Mouse (Mus musculus) heart, postnatal 0 days (tissue): Measurements from ENCODE around the gene Prrg2. TPM values are rescaled to one million over a fixed set of nuclear protein-coding genes. Genes with fewer than 3 reads are reported as not detected.

Experiments
- ATAC-seq: fragments of 200-750 bp; cut with Nextera tagmentation; 2 replicates; pipeline ENCODE4 v1.8.0; 2017; ENCODE audit warnings: low read depth, moderate number of reproducible peaks, moderate library complexity; ENCODE audit not compliant: insufficient read depth
- DNase-seq: peaks from one replicate; pipeline ENCODE4 v3.0.0-alpha.2; 2016; ENCODE audit warnings: low spot score
- H3K27ac ChIP-seq: fragments of 300-500 bp; sonication (generic); 2 replicates; pipeline ENCODE4 v1.5.1; 2014; ENCODE audit warnings: low read depth, mild to moderate bottlenecking
- H3K27me3 ChIP-seq: fragments of 300-500 bp; sonication (generic); 2 replicates; pipeline ENCODE4 v1.6.1; 2014; ENCODE audit warnings: low read length, mixed read lengths; ENCODE audit not compliant: control insufficient read depth, insufficient read depth
- H3K36me3 ChIP-seq: fragments of 300-500 bp; sonication (generic); replicated peaks from 2 replicates; pipeline ENCODE4 v1.6.1; 2014; ENCODE audit warnings: low read length, mixed read lengths; ENCODE audit not compliant: control insufficient read depth, insufficient read depth
- H3K4me1 ChIP-seq: fragments of 300-500 bp; sonication (generic); 2 replicates; pipeline ENCODE4 v1.6.1; 2014; ENCODE audit warnings: antibody characterized with exemption; ENCODE audit not compliant: control insufficient read depth, insufficient read depth
- H3K4me2 ChIP-seq: fragments of 300-500 bp; sonication (generic); 2 replicates; pipeline ENCODE4 v1.6.1; 2014; ENCODE audit warnings: low read depth, mild to moderate bottlenecking, low read length, moderate library complexity
- H3K4me3 ChIP-seq: fragments of 300-500 bp; sonication (generic); 2 replicates; pipeline ENCODE4 v1.5.1; 2014; ENCODE audit warnings: low read depth, low read length
- H3K9ac ChIP-seq: fragments of 300-500 bp; sonication (generic); replicated peaks from 2 replicates; pipeline ENCODE4 v1.6.1; 2014; ENCODE audit warnings: low read depth, low read length, mixed read lengths
- H3K9me3 ChIP-seq: fragments of 300-500 bp; sonication (generic); replicated peaks from 2 replicates; pipeline ENCODE4 v1.6.1; 2016; ENCODE audit warnings: low read length; ENCODE audit not compliant: control insufficient read depth
- CTCF ChIP-seq: IDR thresholded peaks from 2 replicates; pipeline ENCODE4 v1.5.1; 2016; ENCODE audit warnings: antibody characterized with exemption, control low read depth, low read depth
- EP300 ChIP-seq: IDR thresholded peaks from 2 replicates; pipeline ENCODE4 v1.6.1; 2016; ENCODE audit warnings: antibody characterized with exemption, low read depth
- WGBS: fragments of 180-500 bp; shearing (Covaris S2); extraction: QIAGEN DNeasy Blood & Tissue Kit; methylation state at CpG from one replicate; pipeline ENCODE4 v1.1.7; 2014; 5-methylcytosine and 5-hydroxymethylcytosine counted together
- polyA plus RNA-seq: library from polyadenylated mRNA; unstranded; fragments of >200 nt; fragmentation: Nextera tagmentation; extraction: Ambion mirVana; gene quantifications from 2 replicates; pipeline ENCODE4 v1.2.1, GENCODE M21; 2015
- total RNA-seq: library from RNA; depleted of rRNA; stranded (reverse); fragments of >200 nt; gene quantifications from 2 replicates; pipeline ENCODE4 v1.2.3, GENCODE M21; 2014; ENCODE audit warnings: low replicate concordance

Gene Prrg2
- total and polyA plus RNA-seq, 2 experiments from 2014 or later = 13.3 to 22.0 TPM

- DNase-seq (no peak), ATAC-seq (no peak)
- H3K27ac ChIP-seq = no peak overlapping the region
- no peak overlapping the region for H3K4me3 ChIP-seq
- TF ChIP-seq CTCF = no peak
- WGBS = 93% methylated on average over 26 of the region's 26 CpGs
- H3K36me3 ChIP-seq = peaks cover 88% of the 10 kb centered on the region
- H3K27me3 ChIP-seq = no peaks in the 10 kb centered on the region
- H3K4me1 ChIP-seq = peaks cover 10% of the 10 kb centered on the region
- no peak overlapping the region for H3K9ac ChIP-seq
- H3K9me3 ChIP-seq = no peaks in the 10 kb centered on the region
- H3K4me2 ChIP-seq = no peak overlapping the region
Observed at GRCm38 (mm10) chr7:45046853-45047350, 15.6 kb downstream of the Prrg2 start.

GRCm38 (mm10) chr7:45045741-45046140 lies 16.7 kb downstream of the Prrg2 start:
- TF ChIP-seq CTCF (no peak), EP300 (no peak)
- no peaks in the 10 kb centered on the region for H3K4me1 ChIP-seq
- H3K4me3 ChIP-seq = no peak overlapping the region
- H3K27ac ChIP-seq = no peak overlapping the region
- WGBS = 93% methylated on average over 22 of the region's 22 CpGs
- no peak for ATAC-seq
- H3K36me3 ChIP-seq = peaks cover 99% of the 10 kb centered on the region
- DNase-seq = no peak
- no peaks in the 10 kb centered on the region for H3K27me3 ChIP-seq
- no peaks in the 10 kb centered on the region for H3K9me3 ChIP-seq
- no peak overlapping the region for H3K4me2 ChIP-seq
- no peak overlapping the region for H3K9ac ChIP-seq

GRCm38 (mm10) chr7:45043307-45043706 lies 19.2 kb downstream of the Prrg2 start:
- Histone ChIP-seq H3K27ac (no peak overlapping the region), H3K9ac (no peak overlapping the region), H3K4me1 (no peaks in the 10 kb centered on the region), H3K4me3 (no peak overlapping the region), H3K27me3 (no peaks in the 10 kb centered on the region), H3K4me2 (no peak overlapping the region), H3K9me3 (no peaks in the 10 kb centered on the region), H3K36me3 (peaks cover 98% of the 10 kb centered on the region)
- 94% methylated on average over 14 of the region's 14 CpGs for WGBS
- TF ChIP-seq CTCF (no peak), EP300 (no peak)
- DNase-seq (no peak), ATAC-seq (no peak)

GRCm38 (mm10) chr7:45040851-45041250 lies 21.6 kb downstream of the Prrg2 start:
- Histone ChIP-seq H3K9me3 (no peaks in the 10 kb centered on the region), H3K36me3 (peaks cover 97% of the 10 kb centered on the region), H3K4me2 (no peak overlapping the region), H3K9ac (no peak overlapping the region), H3K27me3 (no peaks in the 10 kb centered on the region), H3K4me3 (no peak overlapping the region), H3K4me1 (no peaks in the 10 kb centered on the region), H3K27ac (no peak overlapping the region)
- DNase-seq = no peak
- TF ChIP-seq CTCF (no peak), EP300 (no peak)
- no peak for ATAC-seq
- 83% methylated on average over 9 of the region's 9 CpGs for WGBS

GRCm38 (mm10) chr7:45038411-45038810 lies 24.1 kb downstream of the Prrg2 start:
- Histone ChIP-seq H3K4me3 (no peak overlapping the region), H3K9me3 (no peaks in the 10 kb centered on the region), H3K4me2 (no peak overlapping the region), H3K27ac (no peak overlapping the region), H3K27me3 (no peaks in the 10 kb centered on the region), H3K9ac (no peak overlapping the region), H3K36me3 (peaks cover 97% of the 10 kb centered on the region), H3K4me1 (no peaks in the 10 kb centered on the region)
- WGBS = 94% methylated on average over 9 of the region's 9 CpGs
- ATAC-seq (no peak), DNase-seq (no peak)
- no peak for TF ChIP-seq CTCF
- TF ChIP-seq EP300 = no peak

GRCm38 (mm10) chr7:45037720-45038361 lies 24.6 kb downstream of the Prrg2 start:
- H3K36me3 ChIP-seq = peaks cover 97% of the 10 kb centered on the region
- WGBS = 68% methylated on average over 7 of the region's 7 CpGs
- DNase-seq = peak; percentile 37
- no peak overlapping the region for H3K4me2 ChIP-seq
- no peak overlapping the region for H3K4me3 ChIP-seq
- TF ChIP-seq EP300 (no peak), CTCF (peak; percentile 69)
- H3K4me1 ChIP-seq = no peaks in the 10 kb centered on the region
- H3K27me3 ChIP-seq = no peaks in the 10 kb centered on the region
- H3K27ac ChIP-seq = no peak overlapping the region
- H3K9ac ChIP-seq = no peak overlapping the region
- peak; percentile 69 for ATAC-seq
- no peaks in the 10 kb centered on the region for H3K9me3 ChIP-seq
